Mouse (Mus musculus): ENCODE data around the gene Manf. TPM values are rescaled to one million over a fixed set of nuclear protein-coding genes. Genes with fewer than 3 reads are reported as not detected.
A peak's percentile ranks its signal among the peaks of the same experiment; 100 is the strongest.

Gene Manf
- 181 and 385 TPM in 2 replicates for total RNA-seq (2012; rRNA removed)
- 292 and 325 TPM in 2 replicates for total RNA-seq (2014; rRNA removed)
- 330 and 358 TPM in 2 replicates for polyA plus RNA-seq (2012; ENCODE audit: insufficient read length, low read depth)

GRCm38 (mm10) chr9:106891829-106892551 is at the start of gene Manf:
Gene Manf (minus strand): TSS chr9:106891979.
- dilution Hi-C loops (cut with MboI; ENCODE audit: extremely low pct_ligation_motif_present, extremely low pct_unique_long_range_greater_than_20kb, low sequenced_read_pairs) = no loop called here
- peaks cover 26% of the 10 kb centered on the region for H3K79me2 ChIP-seq (replicated peaks; ENCODE audit: control insufficient read depth, extremely low read depth, insufficient read depth, poor library complexity, severe bottlenecking)
- DNase-seq (ENCODE audit: extremely low read depth) = peak; percentile 98
- peaks cover 25 to 32% of the 10 kb centered on the region in 2 experiments for H3K36me3 ChIP-seq (replicated peaks in 1 of 2; ENCODE audit: control insufficient read depth in 1 of 2, insufficient read depth in 1 of 2, low read length in 1 of 2)
- H3K4me1 ChIP-seq (ENCODE audit: control insufficient read depth in 1 of 2, insufficient read depth in 2 of 2) = peaks cover 9 to 41% of the 10 kb centered on the region in 2 experiments
- peaks cover 10% of the 10 kb centered on the region for H3K27me3 ChIP-seq (replicated peaks)
- in situ Hi-C loops (cut with MboI; ENCODE audit: low pct_ligation_motif_present, low pct_unique_long_range_greater_than_20kb, low sequenced_read_pairs) = loop anchor here (5.0 kb wide), 1 partner anchor 220 kb away; no protein-coding TSS in a partner anchor
- H3K4me2 ChIP-seq (ENCODE audit: insufficient read depth, low read depth, poor library complexity, severe bottlenecking) = peak within 1 kb of the TSS; percentile 87
- TF ChIP-seq SIN3A (IDR thresholded peaks at IDR 0.05; ENCODE audit: low read length) (peak; percentile 95), MAX (IDR thresholded peaks at IDR 0.05; ENCODE audit: low read length) (peak; percentile 97), MYC (IDR thresholded peaks at IDR 0.05; ENCODE audit: low read depth, low read length) (peak; percentile 85), MEF2A (IDR thresholded peaks at IDR 0.05; ENCODE audit: borderline replicate concordance, low read depth, low read length) (0 out of 2 replicates have a peak, but pooled peaks have one; percentile 11), USF1 (IDR thresholded peaks at IDR 0.05; ENCODE audit: low read depth, low read length) (peak; percentile 74), CHD2 (IDR thresholded peaks at IDR 0.05; ENCODE audit: low read length) (peak; percentile 94), KAT2A (IDR thresholded peaks at IDR 0.05; ENCODE audit: insufficient replicate concordance, low read length) (peak; percentile 84; the same call in 1 of the 2 replicates), EP300 (IDR thresholded peaks at IDR 0.05; ENCODE audit: low read length) (no peak), PAX5 (IDR thresholded peaks at IDR 0.05; ENCODE audit: low read length) (no peak), IRF4 (IDR thresholded peaks at IDR 0.05; ENCODE audit: low read depth, low read length) (peak; percentile 4; the same call in 1 of the 2 replicates), UBTF (IDR thresholded peaks at IDR 0.05; ENCODE audit: low read depth, low read length) (no peak), MXI1 (IDR thresholded peaks at IDR 0.05; ENCODE audit: low read depth, low read length) (peak; percentile 93), ZC3H11A (IDR thresholded peaks at IDR 0.05; ENCODE audit: low read depth, low read length) (no peak), GABPA (IDR thresholded peaks at IDR 0.05; ENCODE audit: insufficient replicate concordance, low read depth, low read length) (no peak), NRF1 (IDR thresholded peaks at IDR 0.05; ENCODE audit: low read depth, low read length) (peak; percentile 65), HCFC1 (IDR thresholded peaks at IDR 0.05; ENCODE audit: low read depth, low read length) (peak; percentile 85), TCF12 (IDR thresholded peaks at IDR 0.05; ENCODE audit: low read depth, low read length) (peak; percentile 80), USF2 (conservative IDR thresholded peaks at IDR 0.05; ENCODE audit: low read depth, low read length) (peak; percentile 57), NELFE (IDR thresholded peaks at IDR 0.05; ENCODE audit: low read depth, low read length) (peak; percentile 94), POLR2A (IDR thresholded peaks at IDR 0.05; ENCODE audit: low read depth, low read length) (peak; percentile 92), TBP (conservative IDR thresholded peaks at IDR 0.05; ENCODE audit: low read depth, low read length) (peak; percentile 80), ZMIZ1 (IDR thresholded peaks at IDR 0.05; ENCODE audit: low read depth, low read length) (peak; percentile 97), CTCF (conservative IDR thresholded peaks at IDR 0.05 in 1 of 2, IDR thresholded peaks at IDR 0.05 in 1 of 2; ENCODE audit: low read depth in 2 of 2, low read length in 2 of 2) (no peak), E2F4 (IDR thresholded peaks at IDR 0.05; ENCODE audit: insufficient replicate concordance, low read depth, low read length) (peak; percentile 75; the same call in 1 of the 2 replicates), JUN (IDR thresholded peaks at IDR 0.05; ENCODE audit: insufficient read depth, low read depth, low read length) (no peak), ELF1 (IDR thresholded peaks at IDR 0.05; ENCODE audit: low read depth, low read length) (peak; percentile 80), BHLHE40 (IDR thresholded peaks at IDR 0.05; ENCODE audit: low read depth, low read length) (peak; percentile 3; the same call in 1 of the 2 replicates), POLR2AphosphoS2 (IDR thresholded peaks at IDR 0.05; ENCODE audit: low read depth, low read length) (0 out of 2 replicates have a peak, but pooled peaks have one; percentile 47)
- peak within 1 kb of the TSS; percentile 66 for H3K27ac ChIP-seq (ENCODE audit: insufficient read depth, low read depth)
- H3K9me3 ChIP-seq (replicated peaks; ENCODE audit: low read length) = no peaks in the 10 kb centered on the region
- H3K9ac ChIP-seq (ENCODE audit: insufficient read depth, low read depth) = peak within 1 kb of the TSS; percentile 95
- H3K4me3 ChIP-seq (replicated peaks in 1 of 3; ENCODE audit: low read depth in 2 of 3, low read length in 2 of 3, poor library complexity in 1 of 3) = peak within 1 kb of the TSS; percentile 83 to 97 (median 92)

Measured in CH12.LX (cell line).